Mouse (Mus musculus) midbrain, embryonic 11.5 days (tissue): ENCODE results near the gene Kifap3. TPM values are rescaled to one million over a fixed set of nuclear protein-coding genes. Genes with fewer than 3 reads are reported as not detected.

Experiments used
- ATAC-seq: fragments of 200-750 bp; cut with Nextera tagmentation; 2 replicates; pipeline ENCODE4 v1.8.0; 2017; ENCODE audit warnings: moderate TSS enrichment, moderate library complexity; ENCODE audit not compliant: low FRiP score
- DNase-seq: peaks from one replicate; pipeline ENCODE4 v3.0.0; 2015; ENCODE audit warnings: low spot score; ENCODE audit errors: missing footprints
- H3K27ac ChIP-seq: fragments of 300-500 bp; sonication (generic); 2 replicates; pipeline ENCODE4 v1.5.1; 2014; ENCODE audit warnings: low read depth, low read length
- H3K27me3 ChIP-seq: fragments of 300-500 bp; sonication (generic); 2 replicates; pipeline ENCODE4 v1.6.1; 2014; ENCODE audit warnings: mild to moderate bottlenecking, low read length, moderate library complexity, mixed read lengths; ENCODE audit not compliant: control insufficient read depth, insufficient read depth
- H3K36me3 ChIP-seq: fragments of 300-500 bp; sonication (generic); 2 replicates; pipeline ENCODE4 v1.6.1; 2014; ENCODE audit warnings: mild to moderate bottlenecking, low read length, moderate library complexity, mixed read lengths; ENCODE audit not compliant: control insufficient read depth, insufficient read depth
- H3K4me1 ChIP-seq: fragments of 300-500 bp; sonication (generic); 2 replicates; pipeline ENCODE4 v1.6.1; 2014; ENCODE audit warnings: low read length; ENCODE audit not compliant: control insufficient read depth, insufficient read depth
- H3K4me2 ChIP-seq: fragments of 300-500 bp; sonication (generic); 2 replicates; pipeline ENCODE4 v1.6.1; 2014; ENCODE audit warnings: mild to moderate bottlenecking, moderate library complexity
- H3K4me3 ChIP-seq: fragments of 300-500 bp; sonication (generic); 2 replicates; pipeline ENCODE4 v1.5.1; 2014; ENCODE audit warnings: low read depth, low read length
- H3K9ac ChIP-seq: fragments of 300-500 bp; sonication (generic); 2 replicates; pipeline ENCODE4 v1.6.1; 2014; ENCODE audit warnings: low read length
- H3K9me3 ChIP-seq: fragments of 300-500 bp; sonication (generic); 2 replicates; pipeline ENCODE4 v1.6.1; 2016; ENCODE audit warnings: low read length; ENCODE audit not compliant: control insufficient read depth
- WGBS: fragments of 180-500 bp; shearing (Covaris S2); extraction: QIAGEN DNeasy Blood & Tissue Kit; methylation state at CpG from one replicate; pipeline ENCODE4 v1.1.7; 2014; 5-methylcytosine and 5-hydroxymethylcytosine counted together
- polyA plus RNA-seq: library from polyadenylated mRNA; unstranded; fragments of >200 nt; fragmentation: Nextera tagmentation; extraction: Ambion mirVana; gene quantifications from 2 replicates; pipeline ENCODE4 v1.2.1, GENCODE M21; 2014

The Kifap3 gene
- polyA plus RNA-seq, 1 experiment from 2014 or later: 55.8 TPM

DNA sequence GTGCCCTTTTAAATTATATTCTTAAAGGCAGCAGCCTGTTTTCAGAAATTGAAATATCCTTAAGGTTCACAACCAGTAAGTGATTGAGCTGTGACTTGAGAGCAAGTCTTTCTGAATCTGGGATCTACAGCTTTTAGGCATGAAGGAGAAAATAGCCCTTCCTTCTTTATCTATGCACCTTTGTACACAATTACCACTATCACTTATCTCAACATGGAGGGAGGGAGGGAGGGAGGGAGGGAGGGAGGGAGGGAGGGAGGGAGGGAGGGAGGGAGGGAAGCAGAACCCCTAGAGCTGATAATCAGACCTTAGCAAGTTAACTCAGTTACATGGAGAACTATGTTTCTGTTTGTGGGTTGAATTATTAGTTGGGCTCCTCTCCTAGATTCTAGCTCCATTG, 82.2 kb downstream of the Kifap3 start:
- H3K36me3 ChIP-seq: peaks cover 9% of the 10 kb centered on the region; the same call in 1 of the 2 replicates

DNA sequence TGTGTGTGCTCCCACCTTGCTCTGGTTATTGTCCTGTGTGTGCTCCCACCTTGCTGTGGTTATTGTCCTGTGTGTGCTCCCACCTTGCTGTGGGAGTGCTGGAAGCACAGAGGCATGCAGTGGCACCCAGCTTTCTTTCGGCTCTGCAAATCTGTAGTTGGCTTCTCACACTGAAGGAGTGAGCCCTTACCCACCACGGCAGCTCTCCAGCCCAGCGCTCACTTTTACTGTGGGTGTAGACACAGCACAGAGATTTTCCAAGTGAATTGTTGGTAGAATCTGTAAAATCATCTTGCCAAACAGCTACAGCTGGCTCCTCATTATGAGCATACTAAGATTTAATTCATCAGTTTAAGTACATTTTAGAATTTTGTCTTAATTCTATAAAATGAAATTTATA, 93.8 kb downstream of the Kifap3 start:
- Histone ChIP-seq H3K4me3 (no peak overlapping the region), H3K9me3 (no peaks in the 10 kb centered on the region), H3K4me1 (no peaks in the 10 kb centered on the region), H3K27me3 (no peaks in the 10 kb centered on the region), H3K4me2 (no peak overlapping the region), H3K9ac (no peak overlapping the region), H3K36me3 (no peaks in the 10 kb centered on the region), H3K27ac (no peak overlapping the region)
- 92% methylated on average over 3 of the region's 3 CpGs for WGBS
- ATAC-seq: no peak
- no peak for DNase-seq

More for the DNA sequence above, 82.2 kb downstream of the Kifap3 start:
- Histone ChIP-seq H3K4me2 (no peak overlapping the region), H3K9me3 (no peaks in the 10 kb centered on the region), H3K27me3 (no peaks in the 10 kb centered on the region), H3K4me1 (no peaks in the 10 kb centered on the region), H3K27ac (no peak overlapping the region), H3K9ac (no peak overlapping the region), H3K4me3 (no peak overlapping the region)
- ATAC-seq (no peak), DNase-seq (no peak)

DNA sequence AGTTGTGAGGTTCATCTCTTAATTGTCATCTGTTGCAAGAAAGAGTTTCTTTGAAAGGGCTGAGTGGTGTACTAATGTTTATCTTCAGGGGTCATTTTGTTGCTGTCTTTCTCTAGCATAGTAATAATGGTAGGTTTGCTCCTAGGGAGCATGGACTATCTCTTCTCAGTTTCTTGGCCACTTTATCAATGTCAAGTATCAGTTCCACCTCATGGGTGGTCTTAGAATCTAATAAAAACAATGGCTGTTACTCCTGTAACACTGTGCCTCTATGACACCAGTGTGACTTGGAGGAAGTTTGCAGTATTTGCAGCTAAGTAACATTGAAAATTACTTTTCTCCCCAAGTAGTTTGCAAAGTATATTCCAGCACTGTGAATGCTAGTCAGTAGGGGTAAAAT, 110.2 kb downstream of the Kifap3 start:
- Histone ChIP-seq H3K27me3 (no peaks in the 10 kb centered on the region), H3K4me3 (no peak overlapping the region), H3K36me3 (no peaks in the 10 kb centered on the region), H3K27ac (no peak overlapping the region), H3K4me1 (no peaks in the 10 kb centered on the region), H3K9me3 (no peaks in the 10 kb centered on the region), H3K9ac (no peak overlapping the region), H3K4me2 (no peak overlapping the region)
- DNase-seq (no peak), ATAC-seq (no peak)

DNA sequence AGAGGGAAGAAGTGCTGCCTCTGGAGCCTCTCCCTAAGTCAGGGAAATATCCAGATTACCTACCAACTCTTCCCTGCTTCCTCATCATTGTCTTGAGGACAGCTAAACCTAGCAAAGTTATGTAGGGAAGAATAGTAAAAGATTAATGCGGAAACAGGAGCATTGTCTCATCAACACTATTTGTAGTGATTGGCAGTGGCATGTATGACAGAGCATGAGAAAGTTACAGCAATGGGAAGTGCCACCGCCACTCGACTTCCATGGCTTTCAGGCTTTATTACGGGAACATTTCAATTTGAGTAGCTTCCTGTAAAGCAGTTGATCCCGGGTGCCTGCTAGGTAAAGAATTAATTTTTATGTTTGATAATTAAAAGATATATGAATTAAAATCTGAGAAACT, 113.9 kb downstream of the Kifap3 start:
- no peak overlapping the region for H3K9ac ChIP-seq
- no peak overlapping the region for H3K27ac ChIP-seq
- ATAC-seq: no peak
- no peaks in the 10 kb centered on the region for H3K36me3 ChIP-seq
- H3K9me3 ChIP-seq: no peaks in the 10 kb centered on the region
- no peaks in the 10 kb centered on the region for H3K4me1 ChIP-seq
- H3K4me2 ChIP-seq: no peak overlapping the region
- no peak for DNase-seq
- H3K4me3 ChIP-seq: no peak overlapping the region
- no peaks in the 10 kb centered on the region for H3K27me3 ChIP-seq
- WGBS: 87% methylated on average over 5 of the region's 5 CpGs

DNA sequence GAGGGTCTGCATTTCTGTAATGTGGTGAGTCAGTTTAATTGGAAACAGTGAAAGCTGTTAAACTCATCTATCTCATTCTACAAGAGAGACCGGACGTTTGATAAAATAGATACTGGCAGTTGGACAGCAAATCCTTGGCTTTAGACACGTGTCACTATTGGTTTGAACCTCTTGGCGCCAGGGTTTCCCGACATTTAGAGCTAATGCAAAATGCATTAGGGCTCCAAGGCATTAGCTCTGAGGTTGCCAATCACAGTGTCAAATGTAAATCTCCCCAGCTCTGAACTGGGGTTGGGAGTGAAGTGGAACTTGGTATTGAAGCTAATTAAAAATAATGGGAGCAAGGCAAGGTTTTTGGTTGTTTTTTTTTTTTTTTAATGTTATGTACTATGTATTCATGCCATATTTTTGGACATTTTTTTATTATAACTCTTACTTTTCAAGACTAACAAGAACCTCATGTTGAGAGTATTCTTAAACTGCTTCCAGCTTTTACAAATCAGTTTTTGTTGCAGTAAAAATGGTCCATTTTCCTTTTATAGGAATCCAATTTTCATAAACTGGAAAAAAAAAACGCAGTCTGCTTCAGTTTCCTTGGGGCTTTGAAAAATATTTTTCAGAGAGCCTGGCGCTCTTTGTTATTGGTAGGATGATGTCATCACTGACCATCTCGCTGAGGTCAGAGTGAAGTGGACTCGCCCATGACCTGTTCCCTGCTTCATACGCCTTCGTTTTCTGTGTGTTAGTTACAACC, 114.6 kb downstream of the Kifap3 start:
- 80% methylated on average over 11 of the region's 11 CpGs for WGBS
- ATAC-seq (no peak), DNase-seq (no peak)
- H3K9me3 ChIP-seq: no peaks in the 10 kb centered on the region
- H3K27ac ChIP-seq: no peak overlapping the region
- H3K4me1 ChIP-seq: no peaks in the 10 kb centered on the region
- no peaks in the 10 kb centered on the region for H3K27me3 ChIP-seq
- no peaks in the 10 kb centered on the region for H3K36me3 ChIP-seq
- H3K4me3 ChIP-seq: no peak overlapping the region
- H3K4me2 ChIP-seq: no peak overlapping the region
- no peak overlapping the region for H3K9ac ChIP-seq

DNA sequence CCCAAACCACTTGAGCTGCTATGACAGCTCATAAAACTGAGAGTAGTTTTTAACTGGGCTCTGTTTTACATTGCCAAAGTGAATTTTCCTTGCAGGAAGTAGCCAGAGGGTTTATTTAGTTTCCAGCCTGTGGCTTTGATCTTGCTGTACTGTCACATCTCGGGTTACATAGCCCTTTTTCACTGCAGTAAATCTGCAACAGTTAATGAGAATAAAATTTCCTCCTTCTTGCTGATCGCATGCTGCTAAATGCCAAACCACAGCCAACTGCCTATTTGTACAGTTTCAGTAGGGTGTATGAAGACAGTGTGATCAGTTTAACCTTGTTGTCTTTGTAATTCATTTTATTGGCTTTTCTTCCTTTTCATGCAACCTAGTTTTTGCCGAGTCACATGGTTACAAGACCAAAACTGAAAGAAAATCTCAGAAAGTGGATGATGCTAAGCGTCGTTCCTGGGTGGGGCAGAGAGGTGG, 118.9 kb downstream of the Kifap3 start:
- Histone ChIP-seq H3K9me3 (no peaks in the 10 kb centered on the region), H3K4me3 (no peak overlapping the region), H3K9ac (no peak overlapping the region), H3K36me3 (no peaks in the 10 kb centered on the region), H3K4me2 (no peak overlapping the region), H3K27ac (no peak overlapping the region), H3K4me1 (no peaks in the 10 kb centered on the region), H3K27me3 (no peaks in the 10 kb centered on the region)
- DNase-seq (no peak), ATAC-seq (no peak)
- 76% methylated on average over 5 of the region's 5 CpGs for WGBS

- ATAC-seq (no peak), DNase-seq (no peak)
- H3K9me3 ChIP-seq: no peaks in the 10 kb centered on the region
- H3K4me3 ChIP-seq: no peak overlapping the region
- H3K27ac ChIP-seq: no peak overlapping the region
- no peaks in the 10 kb centered on the region for H3K4me1 ChIP-seq
- H3K4me2 ChIP-seq: no peak overlapping the region
- H3K9ac ChIP-seq: no peak overlapping the region
- H3K36me3 ChIP-seq: no peaks in the 10 kb centered on the region
- H3K27me3 ChIP-seq: no peaks in the 10 kb centered on the region
- WGBS: 85% methylated on average over 2 of the region's 2 CpGs
Observed at GRCm38 (mm10) chr1:163899575-163899974, 120.2 kb downstream of the Kifap3 start.

- Histone ChIP-seq H3K27me3 (no peaks in the 10 kb centered on the region), H3K36me3 (no peaks in the 10 kb centered on the region), H3K27ac (no peak overlapping the region), H3K4me1 (no peaks in the 10 kb centered on the region), H3K9ac (no peak overlapping the region), H3K4me3 (no peak overlapping the region), H3K4me2 (no peak overlapping the region), H3K9me3 (no peaks in the 10 kb centered on the region)
- 97% methylated on average over 2 of the region's 2 CpGs for WGBS
- ATAC-seq (no peak), DNase-seq (no peak)
Observed at GRCm38 (mm10) chr1:163900168-163900567, 120.8 kb downstream of the Kifap3 start.

DNA sequence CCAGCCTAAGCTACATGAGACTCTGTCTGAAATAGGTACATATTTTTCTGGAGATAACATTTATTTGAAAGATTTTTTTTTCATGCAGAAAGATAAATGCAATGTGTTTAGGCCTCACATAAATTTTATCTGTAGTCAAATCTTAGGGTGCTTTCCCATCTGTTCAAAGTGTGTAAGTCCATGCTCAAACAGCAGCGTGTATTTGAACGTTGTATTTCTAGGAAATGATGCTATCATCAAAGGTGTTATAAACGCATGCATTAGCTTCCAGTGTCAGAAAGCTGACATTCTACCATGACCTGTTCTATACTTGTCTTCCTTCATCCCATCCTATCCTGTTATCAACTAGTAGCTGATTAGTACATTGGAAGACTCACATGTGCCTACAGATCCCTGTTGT, 124.0 kb downstream of the Kifap3 start:
- H3K27ac ChIP-seq: no peak overlapping the region
- no peaks in the 10 kb centered on the region for H3K4me1 ChIP-seq
- no peak overlapping the region for H3K4me2 ChIP-seq
- WGBS: 93% methylated on average over 3 of the region's 3 CpGs
- H3K4me3 ChIP-seq: no peak overlapping the region
- ATAC-seq (no peak), DNase-seq (no peak)
- no peaks in the 10 kb centered on the region for H3K9me3 ChIP-seq
- no peaks in the 10 kb centered on the region for H3K36me3 ChIP-seq
- no peak overlapping the region for H3K9ac ChIP-seq
- no peaks in the 10 kb centered on the region for H3K27me3 ChIP-seq
